Mouse (Mus musculus): Measurements from ENCODE around the gene Abcc3. TPM values are rescaled to one million over a fixed set of nuclear protein-coding genes. Genes with fewer than 3 reads are reported as not detected.

The Abcc3 gene
- total RNA-seq, 2 experiments from 2014 or later, result 2.0 to 2.9 TPM

DNA sequence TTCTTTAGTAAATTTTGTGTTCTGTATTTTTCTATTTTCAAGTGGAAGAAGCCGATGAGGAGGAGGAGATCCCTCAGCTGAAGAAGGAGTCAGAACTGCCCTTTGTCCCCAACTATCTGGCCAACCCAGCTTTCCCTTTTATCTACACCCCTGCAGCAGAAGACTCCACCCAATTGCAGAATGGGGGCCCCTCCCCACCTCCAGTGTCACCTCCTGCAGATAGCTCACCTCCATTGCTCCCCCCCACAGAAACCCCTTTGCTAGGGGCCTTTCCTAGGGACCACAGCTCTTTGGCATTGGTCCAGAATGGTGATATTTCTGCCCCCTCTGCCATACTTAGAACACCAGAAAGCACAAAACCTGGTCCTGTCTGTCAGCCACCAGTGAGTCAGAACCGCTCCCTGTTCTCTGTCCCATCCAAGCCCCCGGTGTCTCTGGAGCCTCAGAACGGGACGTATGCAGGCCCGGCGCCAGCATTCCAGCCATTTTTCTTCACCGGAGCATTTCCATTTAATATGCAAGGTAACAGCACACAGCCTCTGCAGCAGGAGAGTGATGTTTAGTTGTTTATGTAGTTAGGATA is 58.3 kb downstream of the Abcc3 start:
- DNase-seq (ENCODE audit: low spot score in 2 of 2), result no peak
- intact Hi-C loops (cut with DNase I), result no loop called here

DNA sequence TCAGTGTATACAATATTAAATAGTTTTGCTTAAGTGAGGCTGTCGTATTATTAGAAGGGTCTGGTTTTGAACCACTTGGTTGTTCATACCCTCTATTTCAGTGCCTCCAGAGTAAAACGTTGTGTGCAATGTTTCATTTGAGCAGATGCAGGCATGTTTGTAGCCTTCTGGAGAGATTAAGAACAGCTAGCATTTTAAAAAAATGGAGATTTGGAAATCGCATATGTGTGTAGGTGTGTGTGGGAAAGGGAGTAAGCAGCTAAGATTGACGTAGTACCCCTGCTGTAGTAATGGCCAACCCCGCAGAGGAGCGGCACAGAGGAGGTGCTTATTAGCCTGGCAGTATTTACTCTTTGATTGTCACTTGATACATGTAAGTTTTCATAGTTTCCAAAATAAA is 60.1 kb downstream of the Abcc3 start:
- intact Hi-C loops (cut with DNase I), result no loop called here
- peak in 1 of 2 experiments; percentile 75 for DNase-seq (ENCODE audit: low spot score in 2 of 2)

DNA sequence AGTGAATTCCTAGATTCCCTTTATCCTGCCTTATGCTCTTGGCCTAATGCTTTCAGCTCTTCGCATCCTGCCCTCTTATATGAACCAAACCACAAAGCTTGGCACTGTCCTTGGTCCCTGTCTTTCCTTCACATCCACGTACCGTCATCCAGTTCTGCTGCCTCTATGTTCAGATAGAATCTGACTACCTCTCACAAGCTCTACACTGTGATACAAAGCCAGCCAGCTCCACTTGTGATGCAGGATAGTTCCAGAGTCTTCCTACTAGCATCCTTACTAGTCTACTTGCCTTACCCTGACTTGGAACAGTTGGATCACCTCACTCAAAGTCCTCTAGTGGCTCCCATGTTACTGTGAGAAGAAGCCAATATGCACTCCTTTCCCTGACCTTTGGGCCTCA is 62.6 kb downstream of the Abcc3 start:
- no peak for DNase-seq (ENCODE audit: low spot score in 2 of 2)
- intact Hi-C loops (cut with DNase I), result no loop called here

GRCm38 (mm10) chr11:94329270-94329891 is 63.4 kb downstream of the Abcc3 start:
- intact Hi-C loops (cut with DNase I), result loop anchor here (2.0 to 5.0 kb wide), 5 partner anchors 119 to 663 kb away; partner anchors contain the start of genes Cacna1g, Ppp1r9b, Rsad1 and Tob1
- peak; percentile 63 to 82 for DNase-seq (ENCODE audit: low spot score in 2 of 2)

- peak; percentile 35 to 65 for DNase-seq (ENCODE audit: low spot score in 2 of 2)
- intact Hi-C loops (cut with DNase I), result loop anchor here (1.0 to 5.0 kb wide), 6 partner anchors 77 to 664 kb away; partner anchors contain the start of genes Cacna1g, Ppp1r9b, Rsad1 and Tob1
Measured at GRCm38 (mm10) chr11:94328644-94329025, 64.2 kb downstream of the Abcc3 start.

- intact Hi-C loops (cut with DNase I), result loop anchor here (1.0 to 5.0 kb wide), 6 partner anchors 77 to 664 kb away; partner anchors contain the start of genes Cacna1g, Ppp1r9b, Rsad1 and Tob1
- peak; percentile 97 to 99 for DNase-seq (ENCODE audit: low spot score in 2 of 2)
Measured at GRCm38 (mm10) chr11:94327693-94328643, 64.8 kb downstream of the Abcc3 start, which contains the start of gene Ankrd40. Gene Ankrd40 (plus strand): TSS chr11:94328001.

GRCm38 (mm10) chr11:94326961-94327411 is 65.8 kb downstream of the Abcc3 start:
- DNase-seq (ENCODE audit: low spot score in 2 of 2), result peak in 1 of 2 experiments; percentile 37
- intact Hi-C loops (cut with DNase I), result loop anchor here (5.0 kb wide), 4 partner anchors 145 to 665 kb away; partner anchors contain the start of genes Cacna1g, Ppp1r9b and Rsad1

DNA sequence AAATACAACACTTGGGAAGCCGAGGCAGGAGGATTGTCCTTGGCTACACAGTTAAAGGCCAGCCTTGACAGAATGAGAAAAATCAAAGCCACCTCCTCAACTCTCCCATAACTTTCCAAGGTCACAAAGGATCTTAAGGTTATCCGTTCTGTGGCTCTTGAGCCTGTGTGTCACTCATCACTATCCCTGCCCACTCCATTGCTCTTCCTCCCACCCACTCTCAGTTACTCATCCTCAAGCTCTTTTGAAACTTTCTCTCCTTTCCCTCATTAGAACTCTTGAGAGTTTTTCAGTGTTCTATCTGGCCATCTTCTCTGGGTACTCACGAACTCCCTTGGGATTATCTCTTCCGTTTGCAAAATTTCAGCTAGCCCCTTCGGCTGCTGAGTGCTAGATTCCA is 68.2 kb downstream of the Abcc3 start:
- intact Hi-C loops (cut with DNase I), result loop anchor here (5.0 kb wide), 4 partner anchors 148 to 668 kb away; partner anchors contain the start of genes Cacna1g, Ppp1r9b and Rsad1
- DNase-seq (ENCODE audit: low spot score in 2 of 2), result no peak

GRCm38 (mm10) chr11:94323271-94323925 is 69.4 kb downstream of the Abcc3 start:
- DNase-seq (ENCODE audit: low spot score in 2 of 2), result no peak
- intact Hi-C loops (cut with DNase I), result no loop called here

GRCm38 (mm10) chr11:94322636-94323035 is 70.2 kb downstream of the Abcc3 start:
- intact Hi-C loops (cut with DNase I), result no loop called here
- DNase-seq (ENCODE audit: low spot score in 2 of 2), result no peak

- intact Hi-C loops (cut with DNase I), result no loop called here
- peak; percentile 95 to 96 for DNase-seq (ENCODE audit: low spot score in 2 of 2)
Measured at GRCm38 (mm10) chr11:94321931-94322400, 70.8 kb downstream of the Abcc3 start, which contains the start of gene Luc7l3. Gene Luc7l3 (minus strand): TSS chr11:94321988.

DNA sequence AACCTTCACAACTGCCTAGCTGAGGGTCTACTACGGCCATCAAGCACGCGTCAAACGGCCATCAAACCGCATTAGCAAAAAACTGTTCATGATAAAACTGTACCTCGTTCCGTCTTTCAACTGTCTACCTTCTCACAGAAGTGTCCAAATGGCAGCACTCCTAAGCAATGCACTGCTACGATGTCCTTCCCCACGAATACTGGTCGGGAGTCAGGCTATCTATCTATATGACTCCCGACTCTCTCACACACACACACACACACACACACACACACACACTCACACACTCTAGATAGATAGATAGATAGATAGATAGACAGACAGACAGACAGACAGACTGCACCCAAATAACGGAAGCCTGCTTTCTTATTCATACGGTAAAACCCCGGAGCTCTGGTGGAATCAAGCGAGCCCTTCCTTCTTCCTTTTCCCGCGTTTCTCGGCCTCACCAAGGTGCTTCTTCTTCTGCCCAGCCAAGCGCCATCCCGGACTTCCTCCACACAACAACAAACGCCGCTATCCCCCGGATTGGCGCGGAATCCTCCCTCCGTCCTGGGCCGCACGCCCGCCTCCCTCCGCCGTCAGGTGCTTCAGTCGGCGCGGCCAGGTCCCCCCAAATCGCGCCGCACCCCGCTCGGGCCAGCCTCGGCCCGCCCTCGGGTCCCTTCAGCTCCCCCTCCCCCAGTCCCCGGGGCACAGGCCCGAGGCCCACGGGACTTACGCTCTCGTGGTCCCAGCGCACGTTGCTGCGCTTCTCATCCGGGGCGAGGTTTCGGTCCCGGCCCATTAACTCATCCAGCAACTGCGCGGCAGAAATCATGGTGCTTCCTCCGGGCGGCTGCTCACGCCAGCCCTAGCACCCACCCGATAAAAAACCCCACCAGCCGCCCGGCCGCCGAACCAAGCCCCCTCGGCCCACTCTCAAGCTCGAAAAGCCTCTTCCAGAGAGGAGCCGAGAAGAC is 71.5 kb downstream of the Abcc3 start:
- DNase-seq (ENCODE audit: low spot score in 2 of 2), result no peak
- intact Hi-C loops (cut with DNase I), result no loop called here

- no peak for DNase-seq (ENCODE audit: low spot score in 2 of 2)
- intact Hi-C loops (cut with DNase I), result no loop called here
Measured at GRCm38 (mm10) chr11:94318056-94318455, 74.7 kb downstream of the Abcc3 start.

DNA sequence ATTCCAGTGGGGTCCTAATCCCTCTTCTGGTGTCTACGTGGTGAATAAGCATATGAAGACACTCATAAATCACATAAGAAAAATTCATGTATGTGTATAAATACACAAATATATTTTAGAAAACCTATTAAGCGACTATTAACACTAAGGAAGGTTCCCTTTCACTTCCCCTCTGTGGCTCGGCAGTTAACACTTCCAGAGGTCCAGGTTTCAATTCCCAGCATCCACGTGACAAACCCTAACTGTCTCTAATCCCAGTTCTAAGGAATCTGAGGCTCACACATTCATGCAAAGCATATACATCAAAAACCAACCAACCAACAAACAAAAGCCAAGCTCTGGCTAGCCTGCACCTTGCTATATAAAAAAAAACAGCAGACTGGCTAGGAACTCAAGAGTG is 75.3 kb downstream of the Abcc3 start:
- intact Hi-C loops (cut with DNase I), result no loop called here

DNA sequence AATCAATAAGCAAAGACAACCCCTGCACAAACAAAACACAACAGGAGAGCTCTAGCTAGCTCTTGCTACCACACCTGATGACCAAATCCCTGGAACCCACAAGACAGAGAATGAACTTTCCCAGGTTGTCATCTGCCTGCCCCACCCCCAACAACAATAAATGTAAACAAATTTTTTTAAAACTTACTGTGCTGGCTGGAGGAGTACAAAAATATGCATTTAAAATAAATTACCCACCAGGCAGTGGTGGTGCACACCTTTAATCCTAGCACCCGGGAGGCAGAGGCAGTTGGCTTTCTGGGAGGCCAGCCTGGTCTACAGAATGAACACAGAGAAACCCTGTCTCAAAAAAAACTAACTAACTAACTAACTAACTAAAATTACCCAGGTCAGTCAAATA is 75.8 kb downstream of the Abcc3 start:
- no peak for DNase-seq (ENCODE audit: low spot score in 2 of 2)
- intact Hi-C loops (cut with DNase I), result no loop called here

More for the DNA sequence above, 75.3 kb downstream of the Abcc3 start:
- DNase-seq (ENCODE audit: low spot score in 2 of 2), result no peak

DNA sequence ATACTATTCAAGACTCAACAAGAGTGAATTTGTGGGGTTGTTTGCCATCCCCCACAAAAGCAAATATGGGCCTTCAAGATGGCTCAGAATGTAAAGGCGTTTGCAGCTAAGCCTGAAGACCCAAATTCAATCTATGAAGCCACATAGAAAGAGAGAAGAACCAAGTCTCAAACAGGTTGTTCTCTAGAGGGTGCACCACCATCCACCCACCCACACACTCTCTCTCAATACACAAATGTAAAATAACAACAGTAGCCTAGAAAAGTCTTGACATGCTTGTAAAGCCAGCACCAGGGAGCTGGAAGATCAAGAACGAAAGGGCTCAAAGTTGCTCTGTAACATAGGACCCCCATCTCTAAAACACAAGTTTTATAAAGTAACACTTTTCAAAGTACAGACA is 76.3 kb downstream of the Abcc3 start:
- intact Hi-C loops (cut with DNase I), result no loop called here
- no peak for DNase-seq (ENCODE audit: low spot score in 2 of 2)

GRCm38 (mm10) chr11:94315308-94315707 is 77.5 kb downstream of the Abcc3 start:
- intact Hi-C loops (cut with DNase I), result no loop called here
- DNase-seq (ENCODE audit: low spot score in 2 of 2), result no peak

- DNase-seq (ENCODE audit: low spot score in 2 of 2), result no peak
- intact Hi-C loops (cut with DNase I), result no loop called here
Measured at GRCm38 (mm10) chr11:94314098-94314652, 78.6 kb downstream of the Abcc3 start.

Measured in left cerebral cortex, postnatal 25 days (tissue).